Mouse (Mus musculus) heart, postnatal 0 days (tissue): ENCODE measurements around the gene Atp5g2. TPM values are rescaled to one million over a fixed set of nuclear protein-coding genes. Genes with fewer than 3 reads are reported as not detected.

Experiments used
- ATAC-seq: fragments of 200-750 bp; cut with Nextera tagmentation; 2 replicates; pipeline ENCODE4 v1.8.0; 2017; ENCODE audit warnings: low read depth, moderate number of reproducible peaks, moderate library complexity; ENCODE audit not compliant: insufficient read depth
- DNase-seq: peaks from one replicate; pipeline ENCODE4 v3.0.0-alpha.2; 2016; ENCODE audit warnings: low spot score
- H3K27ac ChIP-seq: fragments of 300-500 bp; sonication (generic); 2 replicates; pipeline ENCODE4 v1.5.1; 2014; ENCODE audit warnings: low read depth, mild to moderate bottlenecking
- H3K27me3 ChIP-seq: fragments of 300-500 bp; sonication (generic); 2 replicates; pipeline ENCODE4 v1.6.1; 2014; ENCODE audit warnings: low read length, mixed read lengths; ENCODE audit not compliant: control insufficient read depth, insufficient read depth
- H3K36me3 ChIP-seq: fragments of 300-500 bp; sonication (generic); replicated peaks from 2 replicates; pipeline ENCODE4 v1.6.1; 2014; ENCODE audit warnings: low read length, mixed read lengths; ENCODE audit not compliant: control insufficient read depth, insufficient read depth
- H3K4me1 ChIP-seq: fragments of 300-500 bp; sonication (generic); 2 replicates; pipeline ENCODE4 v1.6.1; 2014; ENCODE audit warnings: antibody characterized with exemption; ENCODE audit not compliant: control insufficient read depth, insufficient read depth
- H3K4me2 ChIP-seq: fragments of 300-500 bp; sonication (generic); 2 replicates; pipeline ENCODE4 v1.6.1; 2014; ENCODE audit warnings: low read depth, mild to moderate bottlenecking, low read length, moderate library complexity
- H3K4me3 ChIP-seq: fragments of 300-500 bp; sonication (generic); 2 replicates; pipeline ENCODE4 v1.5.1; 2014; ENCODE audit warnings: low read depth, low read length
- H3K9ac ChIP-seq: fragments of 300-500 bp; sonication (generic); replicated peaks from 2 replicates; pipeline ENCODE4 v1.6.1; 2014; ENCODE audit warnings: low read depth, low read length, mixed read lengths
- H3K9me3 ChIP-seq: fragments of 300-500 bp; sonication (generic); replicated peaks from 2 replicates; pipeline ENCODE4 v1.6.1; 2016; ENCODE audit warnings: low read length; ENCODE audit not compliant: control insufficient read depth
- CTCF ChIP-seq: IDR thresholded peaks from 2 replicates; pipeline ENCODE4 v1.5.1; 2016; ENCODE audit warnings: antibody characterized with exemption, control low read depth, low read depth
- EP300 ChIP-seq: IDR thresholded peaks from 2 replicates; pipeline ENCODE4 v1.6.1; 2016; ENCODE audit warnings: antibody characterized with exemption, low read depth
- WGBS: fragments of 180-500 bp; shearing (Covaris S2); extraction: QIAGEN DNeasy Blood & Tissue Kit; methylation state at CpG from one replicate; pipeline ENCODE4 v1.1.7; 2014; 5-methylcytosine and 5-hydroxymethylcytosine counted together
- polyA plus RNA-seq: library from polyadenylated mRNA; unstranded; fragments of >200 nt; fragmentation: Nextera tagmentation; extraction: Ambion mirVana; gene quantifications from 2 replicates; pipeline ENCODE4 v1.2.1, GENCODE M21; 2015
- total RNA-seq: library from RNA; depleted of rRNA; stranded (reverse); fragments of >200 nt; gene quantifications from 2 replicates; pipeline ENCODE4 v1.2.3, GENCODE M21; 2014; ENCODE audit warnings: low replicate concordance

The Atp5g2 gene
- total and polyA plus RNA-seq, 2 experiments from 2014 or later: 108 to 377 TPM

DNA sequence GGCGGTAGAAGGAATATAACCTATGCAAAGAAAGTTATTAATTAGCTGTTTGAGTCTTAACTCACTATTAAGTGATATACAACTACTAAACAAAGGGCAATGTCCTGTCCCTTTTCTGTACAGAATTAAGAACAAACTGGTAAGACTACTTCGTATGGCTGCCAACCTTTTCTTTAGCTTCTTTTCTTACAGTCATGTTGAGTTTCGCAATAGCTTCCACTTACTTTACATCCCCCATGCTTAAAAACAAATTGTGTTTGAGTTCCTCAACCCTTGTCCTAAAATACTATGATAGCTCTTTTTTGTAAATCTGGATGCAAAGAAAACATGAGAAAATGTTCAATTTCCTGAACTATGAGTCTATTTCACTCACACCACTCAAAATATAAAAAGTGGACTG, 49.0 kb downstream of the Atp5g2 start:
- no peak for TF ChIP-seq CTCF
- no peak for TF ChIP-seq EP300
- ATAC-seq: no peak
- H3K4me2 ChIP-seq: 0 out of 2 replicates have a peak overlapping the region, but pooled peaks have one; percentile 94
- no peak overlapping the region for H3K9ac ChIP-seq
- no peaks in the 10 kb centered on the region for H3K27me3 ChIP-seq
- H3K27ac ChIP-seq: no peak overlapping the region
- H3K36me3 ChIP-seq: peaks cover 6% of the 10 kb centered on the region
- WGBS: 81% methylated on average over 3 of the region's 3 CpGs
- H3K4me1 ChIP-seq: peaks cover 13% of the 10 kb centered on the region
- H3K9me3 ChIP-seq: no peaks in the 10 kb centered on the region
- H3K4me3 ChIP-seq: no peak overlapping the region
- DNase-seq: no peak

- Histone ChIP-seq H3K9me3 (no peaks in the 10 kb centered on the region), H3K27ac (no peak overlapping the region), H3K4me2 (no peak overlapping the region), H3K36me3 (peaks cover 6% of the 10 kb centered on the region), H3K4me3 (no peak overlapping the region), H3K4me1 (peaks cover 13% of the 10 kb centered on the region), H3K27me3 (no peaks in the 10 kb centered on the region), H3K9ac (no peak overlapping the region)
- no peak for TF ChIP-seq CTCF
- no peak for TF ChIP-seq EP300
- no peak for ATAC-seq
- DNase-seq: no peak
Measured at GRCm38 (mm10) chr15:102622536-102622935, 49.6 kb downstream of the Atp5g2 start.

- no peak for ATAC-seq
- H3K4me1 ChIP-seq: peaks cover 10% of the 10 kb centered on the region
- no peak overlapping the region for H3K9ac ChIP-seq
- H3K4me3 ChIP-seq: no peak overlapping the region
- TF ChIP-seq EP300 (no peak), CTCF (0 out of 2 replicates have a peak, but pooled peaks have one; percentile 5)
- WGBS: 87% methylated on average over 1 of the region's 1 CpGs
- H3K27ac ChIP-seq: no peak overlapping the region
- no peaks in the 10 kb centered on the region for H3K27me3 ChIP-seq
- peaks cover 6% of the 10 kb centered on the region for H3K36me3 ChIP-seq
- no peak for DNase-seq
- no peak overlapping the region for H3K4me2 ChIP-seq
- no peaks in the 10 kb centered on the region for H3K9me3 ChIP-seq
Measured at GRCm38 (mm10) chr15:102620765-102621164, 51.4 kb downstream of the Atp5g2 start.

GRCm38 (mm10) chr15:102619486-102619885, 52.7 kb downstream of the Atp5g2 start:
- peaks cover 9% of the 10 kb centered on the region for H3K4me1 ChIP-seq
- H3K4me3 ChIP-seq: no peak overlapping the region
- WGBS: 92% methylated on average over 5 of the region's 5 CpGs
- DNase-seq (no peak), ATAC-seq (no peak)
- no peak overlapping the region for H3K9ac ChIP-seq
- peaks cover 6% of the 10 kb centered on the region for H3K36me3 ChIP-seq
- no peak overlapping the region for H3K4me2 ChIP-seq
- H3K27ac ChIP-seq: no peak overlapping the region
- H3K27me3 ChIP-seq: no peaks in the 10 kb centered on the region
- no peak for TF ChIP-seq EP300
- TF ChIP-seq CTCF: no peak
- no peaks in the 10 kb centered on the region for H3K9me3 ChIP-seq

- DNase-seq: no peak
- Histone ChIP-seq H3K36me3 (peaks cover 6% of the 10 kb centered on the region), H3K9me3 (no peaks in the 10 kb centered on the region), H3K4me2 (no peak overlapping the region), H3K4me3 (no peak overlapping the region), H3K4me1 (peaks cover 7% of the 10 kb centered on the region; the same call in 1 of the 2 replicates), H3K27me3 (no peaks in the 10 kb centered on the region), H3K9ac (no peak overlapping the region), H3K27ac (no peak overlapping the region)
- ATAC-seq: no peak
- no peak for TF ChIP-seq CTCF
- no peak for TF ChIP-seq EP300
- WGBS: 96% methylated on average over 1 of the region's 1 CpGs
Measured at GRCm38 (mm10) chr15:102617654-102618053, 54.5 kb downstream of the Atp5g2 start.

DNA sequence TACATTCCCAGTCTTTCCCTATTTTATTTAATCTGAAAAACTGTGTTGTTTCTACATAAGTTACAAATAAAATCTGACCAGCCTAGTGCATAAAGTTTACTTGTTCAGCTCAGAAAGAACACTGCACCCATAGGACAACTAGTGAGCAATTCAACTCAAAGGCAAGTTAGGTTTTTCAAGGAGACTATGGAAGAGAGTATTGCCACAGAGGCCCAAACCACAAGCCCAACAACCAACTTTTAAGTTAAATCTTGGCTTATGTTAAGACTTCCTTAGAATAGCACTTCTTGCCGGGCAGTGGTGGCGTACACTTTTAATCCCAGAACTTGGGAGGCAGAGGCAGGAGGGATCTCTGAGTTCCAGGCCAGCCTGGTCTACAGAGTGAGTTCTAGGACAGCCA, 56.0 kb downstream of the Atp5g2 start:
- TF ChIP-seq EP300: no peak
- TF ChIP-seq CTCF: no peak
- WGBS: 90% methylated on average over 2 of the region's 2 CpGs

More for the DNA sequence above, 56.0 kb downstream of the Atp5g2 start:
- Histone ChIP-seq H3K4me2 (no peak overlapping the region), H3K27ac (no peak overlapping the region), H3K27me3 (no peaks in the 10 kb centered on the region), H3K4me1 (peaks cover 3% of the 10 kb centered on the region; the same call in 1 of the 2 replicates), H3K4me3 (no peak overlapping the region), H3K9me3 (no peaks in the 10 kb centered on the region), H3K36me3 (peaks cover 12% of the 10 kb centered on the region), H3K9ac (no peak overlapping the region)
- DNase-seq (no peak), ATAC-seq (no peak)
